Mouse (Mus musculus) liver (tissue): ENCODE results near the gene Rinl.

Source experiments
- DNase-seq: peaks from one replicate; pipeline ENCODE4 v3.0.0-alpha.2; 2020; ENCODE audit warnings: mixed read lengths

The Rinl gene

GRCm38 (mm10) chr7:28825686-28826401 lies 37.1 kb downstream of the Rinl start:
- no peak for DNase-seq

GRCm38 (mm10) chr7:28826402-28826772 lies 37.6 kb downstream of the Rinl start:
- no peak for DNase-seq

- no peak for DNase-seq
These were observed 38.6 kb downstream of the Rinl start for GRCm38 (mm10) chr7:28827338-28827737.

DNA sequence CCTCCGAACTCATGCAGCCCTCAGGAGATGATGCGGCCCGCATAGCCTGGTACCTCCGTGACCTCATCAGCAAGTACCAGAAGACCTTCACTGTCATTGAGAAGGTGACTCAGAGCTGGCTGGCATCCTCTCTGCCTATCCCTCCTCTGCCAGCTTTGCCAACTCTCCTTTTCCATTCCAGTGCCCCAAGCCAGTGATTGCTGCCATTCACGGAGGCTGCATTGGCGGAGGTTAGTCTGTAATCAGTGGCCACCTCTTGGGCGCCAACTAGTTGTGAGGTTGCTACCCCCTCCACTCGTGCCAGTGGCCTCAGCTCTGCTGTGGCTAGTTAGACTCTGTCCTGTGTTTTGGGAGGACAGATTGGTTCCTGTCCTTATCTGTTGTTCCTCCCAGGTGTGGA lies 41.1 kb downstream of the Rinl start:
- DNase-seq: no peak

DNA sequence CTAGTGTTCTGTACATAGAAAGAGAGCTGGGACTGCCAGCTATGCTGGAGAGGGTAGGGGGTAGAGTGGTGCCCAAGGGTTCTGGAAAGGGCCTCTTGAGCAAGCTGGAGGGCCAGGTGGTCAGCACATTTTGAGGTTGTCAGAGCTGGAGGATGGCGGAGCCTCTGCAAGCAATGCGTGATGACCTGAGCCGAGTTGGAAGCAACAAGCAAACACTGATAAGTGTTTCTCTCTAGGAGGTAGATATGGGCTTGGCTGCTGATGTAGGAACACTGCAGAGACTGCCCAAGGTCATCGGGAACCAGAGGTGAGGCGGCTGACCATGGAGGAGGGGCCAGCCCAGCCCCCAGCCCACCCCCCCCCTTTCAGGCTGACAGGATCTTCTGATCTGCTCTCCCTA lies 42.2 kb downstream of the Rinl start:
- no peak for DNase-seq

DNA sequence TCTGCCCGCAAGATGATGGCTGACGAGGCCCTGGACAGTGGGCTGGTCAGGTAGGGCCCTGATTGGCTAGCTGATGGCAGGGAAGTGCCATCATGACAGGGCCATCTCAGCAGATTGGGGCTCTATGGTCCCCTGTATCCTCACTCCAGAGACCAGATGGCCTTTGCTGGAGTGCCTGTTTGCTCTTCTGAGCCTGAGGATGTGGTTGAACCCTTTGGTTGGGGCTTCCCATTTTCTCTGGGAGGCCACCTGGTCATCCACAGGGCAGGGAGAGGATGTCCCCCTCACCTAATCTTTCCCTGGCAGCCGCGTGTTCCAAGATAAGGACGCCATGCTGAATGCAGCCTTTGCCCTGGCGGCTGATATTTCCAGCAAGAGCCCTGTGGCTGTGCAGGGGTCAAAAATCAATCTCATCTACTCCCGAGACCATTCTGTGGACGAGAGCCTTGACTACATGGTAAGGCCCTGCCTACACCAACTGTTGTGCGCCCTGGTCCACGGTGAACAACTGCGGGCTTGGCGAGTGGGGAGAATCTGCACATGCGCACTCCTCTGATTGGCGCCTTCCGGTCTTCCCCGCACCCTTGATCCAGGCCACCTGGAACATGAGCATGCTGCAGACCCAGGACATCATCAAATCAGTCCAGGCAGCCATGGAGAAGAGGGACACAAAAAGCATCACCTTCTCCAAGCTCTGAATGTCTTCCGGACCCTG lies 42.8 kb downstream of the Rinl start:
- peak; percentile 49 for DNase-seq

DNA sequence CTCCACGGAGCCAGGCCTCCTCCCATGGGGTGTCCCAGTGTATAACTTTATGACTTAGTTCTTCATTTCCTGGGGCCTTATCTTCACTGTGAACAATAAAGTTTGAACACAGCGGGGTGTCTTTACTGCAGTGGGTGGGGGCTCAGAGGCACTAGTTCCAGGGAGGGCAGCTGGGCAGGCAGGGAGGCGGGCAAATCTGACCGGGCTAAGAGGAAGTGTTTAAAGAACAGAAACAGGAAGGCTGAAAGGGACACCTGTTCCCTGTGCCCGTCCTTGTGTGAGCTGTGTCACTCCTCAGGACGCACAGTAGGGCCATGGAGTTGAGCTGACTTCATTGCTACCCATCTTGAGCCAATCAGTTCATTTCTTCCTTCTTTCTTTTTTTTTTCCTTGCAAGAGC lies 43.4 kb downstream of the Rinl start:
- DNase-seq: no peak

DNA sequence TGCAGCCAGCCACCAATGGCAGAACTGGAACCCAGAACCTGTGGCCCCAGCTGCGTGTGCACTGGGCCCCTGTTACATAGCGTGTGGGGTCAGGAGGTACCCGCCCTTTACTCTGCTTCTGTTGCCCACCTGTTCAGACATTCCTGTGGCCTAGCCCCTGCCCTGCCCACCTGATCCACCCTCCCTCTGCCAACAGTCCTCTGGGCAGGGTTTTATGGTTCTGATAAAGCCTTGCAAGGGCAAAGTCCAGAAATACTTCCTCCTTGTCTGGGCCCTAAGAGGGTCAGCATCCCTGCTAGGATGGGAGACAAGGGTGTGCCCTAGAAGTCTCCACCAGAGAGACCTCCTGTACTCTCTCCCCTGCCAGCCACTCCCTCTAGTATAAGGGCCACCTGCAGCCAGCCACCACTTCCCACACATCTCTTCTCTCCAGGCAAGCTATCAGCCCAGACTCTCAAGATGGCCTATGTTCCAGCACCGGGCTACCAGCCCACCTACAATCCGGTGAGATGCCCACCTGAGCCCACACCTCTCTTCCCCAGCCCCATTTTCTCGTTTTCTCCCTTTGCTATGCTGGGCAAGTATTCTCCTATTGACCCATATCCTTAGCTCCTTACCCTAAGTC lies 45.1 kb downstream of the Rinl start, which contains the start of gene Lgals4:
Gene Lgals4, plus strand, starts transcription at position 132 of the 625 bp plus-strand sequence.
- no peak for DNase-seq

- DNase-seq: no peak
These were observed 48.2 kb downstream of the Rinl start for GRCm38 (mm10) chr7:28836936-28837335.

- DNase-seq: no peak
These were observed 49.6 kb downstream of the Rinl start for GRCm38 (mm10) chr7:28838331-28838730.

- DNase-seq: no peak
These were observed 58.5 kb downstream of the Rinl start for GRCm38 (mm10) chr7:28847273-28847672.
